Mouse (Mus musculus) 3134 (cell line): ENCODE measurements around the gene Stk39.

ENCODE experiments used
- DNase-seq: peaks from one replicate; pipeline ENCODE4 v3.0.0-alpha.2; 2011; ENCODE audit warnings: low spot score; ENCODE audit not compliant: insufficient read length; ENCODE audit errors: extremely low read depth

The Stk39 gene

DNA sequence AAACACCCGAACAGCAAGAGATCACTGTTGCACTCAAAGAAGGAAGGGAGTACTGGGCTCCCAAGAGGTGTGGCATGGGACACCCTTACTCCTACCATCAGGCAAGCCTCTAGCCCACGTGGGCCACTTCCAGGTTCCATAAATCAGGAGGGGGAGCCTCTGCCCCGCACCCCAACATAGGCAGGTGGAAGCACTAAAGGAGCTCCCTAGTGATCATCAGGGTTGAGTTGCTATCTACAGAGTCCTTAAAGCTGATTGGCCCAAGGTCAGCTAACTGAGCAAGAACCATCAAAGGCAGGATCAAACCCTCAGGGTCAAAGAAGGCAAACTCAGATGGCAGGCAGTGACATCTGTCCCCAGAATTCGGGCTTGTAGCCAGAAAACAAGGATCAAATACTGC, 8.3 kb downstream of the Stk39 start:
- no peak for DNase-seq

DNA sequence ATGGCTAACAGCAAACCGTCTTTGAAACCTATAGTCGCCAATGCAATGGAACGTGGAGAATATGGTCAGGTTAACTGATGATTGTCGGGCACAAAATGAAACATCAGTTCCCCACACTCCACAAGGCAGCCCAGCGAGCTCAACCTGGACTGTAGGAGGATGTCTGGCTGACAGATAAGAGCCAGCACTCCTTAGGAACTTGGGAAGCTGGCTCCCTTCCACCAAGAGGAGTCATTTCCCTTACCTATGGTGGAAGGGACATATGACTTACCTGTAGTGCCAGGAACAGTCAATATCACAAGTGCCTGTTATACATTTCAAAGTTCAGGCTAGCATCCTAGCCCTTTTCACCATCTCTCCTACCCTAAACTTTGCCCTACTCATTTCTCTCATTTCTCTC, 14.0 kb downstream of the Stk39 start:
- DNase-seq: no peak

GRCm38 (mm10) chr2:68457455-68458032, 14.5 kb downstream of the Stk39 start:
- no peak for DNase-seq

DNA sequence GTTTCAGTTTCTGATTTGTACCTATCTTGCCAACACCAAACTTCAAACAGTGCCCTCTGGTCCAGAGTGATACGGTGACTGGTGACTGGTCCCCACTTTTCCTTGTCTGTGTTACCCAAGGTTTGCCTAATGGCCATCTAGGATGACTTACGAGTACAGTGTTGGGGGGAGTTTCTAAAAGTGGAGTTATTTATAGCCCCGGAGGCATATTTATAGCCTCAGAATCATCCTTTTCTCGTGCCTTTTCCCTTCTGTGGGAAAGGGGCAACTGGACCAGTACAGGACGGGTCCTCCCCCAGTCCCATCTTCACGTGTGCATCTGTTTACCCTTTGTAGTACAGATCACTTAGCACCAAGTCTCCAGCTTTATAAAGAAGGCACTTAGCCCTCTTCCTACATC, 15.2 kb downstream of the Stk39 start:
- DNase-seq: no peak

DNA sequence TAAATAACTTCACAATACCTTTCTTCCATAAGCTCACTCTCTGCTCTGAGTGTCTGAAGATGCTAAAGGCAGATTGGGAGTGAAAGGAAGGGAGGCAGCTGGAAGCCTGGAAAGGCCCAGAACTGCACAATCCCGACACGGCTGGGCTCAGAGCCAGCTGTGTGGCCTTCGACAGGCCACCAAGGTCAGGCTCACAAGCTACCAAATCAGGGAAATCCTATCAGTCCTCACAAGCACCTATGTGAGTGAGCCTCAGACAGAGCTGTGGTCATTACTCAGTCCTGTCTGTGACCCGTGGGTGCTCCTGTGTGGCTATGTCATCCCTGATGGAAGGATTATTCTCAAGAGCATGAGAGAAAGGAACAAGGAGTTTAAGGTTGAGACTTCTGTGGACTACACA, 19.7 kb downstream of the Stk39 start:
- DNase-seq: no peak

- no peak for DNase-seq
Measured at GRCm38 (mm10) chr2:68448035-68448434, 24.0 kb downstream of the Stk39 start.

- DNase-seq: no peak
Measured at GRCm38 (mm10) chr2:68443141-68443540, 28.9 kb downstream of the Stk39 start.

DNA sequence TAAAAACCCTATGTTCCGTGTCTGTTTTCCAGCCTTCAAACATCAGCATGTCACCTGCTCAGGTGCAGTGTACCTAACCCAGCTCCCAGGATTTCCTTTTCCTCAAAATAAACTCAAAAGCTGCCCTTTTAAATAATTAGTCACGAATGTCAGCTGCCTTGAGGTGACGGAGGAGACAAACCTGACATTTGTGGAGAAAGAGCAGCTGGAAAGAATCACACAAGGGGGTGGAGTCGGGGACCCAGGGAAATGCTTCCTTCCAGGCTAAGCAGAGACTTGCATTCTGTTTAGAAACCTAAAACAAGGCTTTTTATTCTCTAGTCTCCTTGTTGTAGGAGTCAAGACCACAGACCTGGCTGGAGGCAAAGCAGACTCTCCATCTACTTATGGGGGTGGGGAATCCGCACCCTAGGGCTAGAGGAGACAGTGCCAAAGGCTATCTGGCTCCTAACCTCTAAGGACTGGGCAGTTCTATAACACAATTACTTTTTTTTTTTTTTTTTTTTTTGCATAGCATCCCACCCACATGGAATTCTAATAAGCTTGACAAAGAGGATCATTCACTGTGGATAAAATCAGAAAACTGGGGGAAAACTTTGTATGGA, 29.9 kb downstream of the Stk39 start:
- no peak for DNase-seq

DNA sequence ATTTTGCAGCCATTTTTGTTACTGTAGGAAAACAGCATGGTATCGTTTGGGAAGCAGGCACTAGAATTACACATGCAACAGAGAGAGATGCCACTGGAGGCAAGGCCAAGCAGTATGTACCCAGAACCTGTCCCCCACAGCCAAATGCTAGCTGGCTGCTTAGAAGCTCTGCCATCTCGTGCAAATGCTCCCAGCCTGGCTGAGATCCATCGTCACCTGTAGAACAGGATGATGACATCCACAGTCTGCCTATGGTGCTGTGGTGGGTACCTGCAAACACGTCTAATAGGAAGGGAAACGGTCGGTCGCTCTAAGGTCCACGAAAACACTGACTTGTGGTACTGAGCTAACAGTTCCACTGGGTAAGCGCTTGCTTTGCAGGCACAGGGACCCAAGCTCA, 32.5 kb downstream of the Stk39 start:
- no peak for DNase-seq

GRCm38 (mm10) chr2:68437920-68438319, 34.1 kb downstream of the Stk39 start:
- DNase-seq: no peak

DNA sequence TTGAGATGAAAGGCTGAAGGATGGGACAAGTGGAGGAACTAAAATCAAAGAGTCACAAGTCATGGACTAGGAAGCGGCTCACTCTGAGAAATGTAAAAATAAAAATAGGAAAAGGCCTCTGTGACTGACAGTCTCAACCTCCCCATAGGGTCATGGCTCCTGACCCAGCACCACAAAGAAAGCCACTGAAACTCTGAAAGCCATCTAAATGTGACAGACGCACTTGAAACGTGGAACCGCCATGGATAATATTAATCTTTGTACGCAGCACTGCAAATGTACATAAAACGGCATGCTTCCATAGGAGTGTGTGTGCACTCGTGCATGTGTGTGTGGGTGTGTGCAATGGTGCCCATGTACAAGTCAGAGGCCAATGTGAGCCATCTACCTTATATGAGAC, 34.9 kb downstream of the Stk39 start:
- DNase-seq: no peak

DNA sequence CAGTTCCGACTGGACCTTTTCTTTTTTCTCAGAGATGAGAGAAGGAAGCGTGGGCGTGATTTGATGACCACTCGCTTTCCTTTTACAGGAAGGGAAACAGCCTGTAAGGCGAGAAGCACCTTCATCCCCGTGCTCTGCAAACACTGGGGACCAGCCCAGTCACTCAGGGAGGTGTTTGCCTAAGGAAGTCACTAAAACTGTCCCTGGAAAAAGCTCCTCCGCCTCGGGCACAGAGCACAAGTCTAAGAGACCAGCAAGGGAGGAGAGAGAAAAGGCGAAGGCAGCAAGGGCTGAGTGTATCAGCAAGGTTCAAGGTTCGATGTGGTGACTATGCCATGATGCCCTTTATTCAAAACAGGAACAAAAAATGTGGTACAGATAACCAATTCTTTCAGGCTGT, 35.8 kb downstream of the Stk39 start:
- no peak for DNase-seq

GRCm38 (mm10) chr2:68435494-68436255, 36.4 kb downstream of the Stk39 start:
- no peak for DNase-seq

- no peak for DNase-seq
Measured at GRCm38 (mm10) chr2:68434997-68435396, 37.1 kb downstream of the Stk39 start.

GRCm38 (mm10) chr2:68434576-68434975, 37.5 kb downstream of the Stk39 start:
- DNase-seq: no peak

DNA sequence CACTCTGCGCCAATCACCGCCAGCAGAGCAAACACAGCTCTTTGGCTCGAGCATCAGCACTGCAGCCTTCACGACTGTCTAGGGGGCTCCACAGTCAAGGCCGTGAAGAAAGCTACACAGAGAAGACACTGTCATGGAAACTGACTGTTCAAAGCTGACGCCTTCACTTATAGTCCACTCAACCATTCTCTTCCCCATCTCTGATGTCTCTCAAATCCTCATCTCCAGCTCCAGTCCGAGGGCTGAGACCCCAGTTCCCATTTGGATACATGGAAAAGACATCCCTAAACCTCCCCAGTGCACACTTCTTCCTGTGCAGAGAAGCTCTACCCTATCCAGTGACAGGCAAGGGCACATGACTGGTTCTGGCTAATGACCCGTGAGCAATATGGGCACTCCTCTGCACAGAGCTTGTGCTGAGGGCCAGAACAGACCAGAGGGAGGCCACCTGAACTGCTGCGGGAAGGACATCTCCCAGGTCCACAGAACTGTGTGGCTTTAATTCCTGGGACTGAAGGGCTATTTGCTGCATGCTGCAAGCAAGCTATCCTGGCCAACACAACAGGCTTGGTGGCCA, 38.2 kb downstream of the Stk39 start:
- DNase-seq: no peak

GRCm38 (mm10) chr2:68432834-68433233, 39.2 kb downstream of the Stk39 start:
- DNase-seq: no peak

- no peak for DNase-seq
Measured at GRCm38 (mm10) chr2:68431024-68431962, 40.8 kb downstream of the Stk39 start.

- no peak for DNase-seq
Measured at GRCm38 (mm10) chr2:68430493-68430892, 41.6 kb downstream of the Stk39 start.

GRCm38 (mm10) chr2:68429436-68429835, 42.6 kb downstream of the Stk39 start:
- no peak for DNase-seq
